Mouse (Mus musculus) neutrophil, adult 5-6 weeks (primary cell): ENCODE measurements around the gene Gm5134. TPM values are rescaled to one million over a fixed set of nuclear protein-coding genes. Genes with fewer than 3 reads are reported as not detected.

Experiments used
- ATAC-seq: fragments of 151-379, 151-347 bp; 2 replicates; pipeline ENCODE4 v1.8.0; 2017; ENCODE audit warnings: mild to moderate bottlenecking, moderate TSS enrichment; ENCODE audit not compliant: insufficient number of reproducible peaks, poor library complexity, low FRiP score, severe bottlenecking; ENCODE audit errors: extremely low read depth
- total RNA-seq: library from RNA; stranded (forward); fragments of 200-1000 nt; gene quantifications from 2 replicates; pipeline ENCODE4 v1.2.3, GENCODE M21; 2017

Gm5134 gene
- total RNA-seq, 1 experiment from 2014 or later = 0.81 TPM

- ATAC-seq = no peak
These were observed 16.3 kb upstream of the Gm5134 start for GRCm38 (mm10) chr10:75937851-75938643.

- no peak for ATAC-seq
These were observed 14.7 kb upstream of the Gm5134 start for GRCm38 (mm10) chr10:75939481-75940234.

- no peak for ATAC-seq
These were observed 13.8 kb upstream of the Gm5134 start, which contains the start of gene Gm867 for GRCm38 (mm10) chr10:75940520-75940919. Gm867 (minus strand) TSS chr10:75940672.

- no peak for ATAC-seq
These were observed 13.1 kb upstream of the Gm5134 start for GRCm38 (mm10) chr10:75941042-75941824.

- ATAC-seq = no peak
These were observed 11.4 kb upstream of the Gm5134 start, which contains the start of gene Vpreb3 for GRCm38 (mm10) chr10:75942736-75943477. Vpreb3 (plus strand) TSS chr10:75943057.

GRCm38 (mm10) chr10:75944066-75944772 lies 10.1 kb upstream of the Gm5134 start:
- ATAC-seq = no peak

GRCm38 (mm10) chr10:75945213-75945612 lies 9.1 kb upstream of the Gm5134 start:
- ATAC-seq = no peak

GRCm38 (mm10) chr10:75945896-75946295 lies 8.4 kb upstream of the Gm5134 start:
- no peak for ATAC-seq

- ATAC-seq = peak; percentile 51; the same call in 1 of the 2 replicates
These were observed 6.2 kb upstream of the Gm5134 start for GRCm38 (mm10) chr10:75948079-75948478.

GRCm38 (mm10) chr10:75949053-75950045 lies 5.0 kb upstream of the Gm5134 start:
- peak; percentile 74 for ATAC-seq

GRCm38 (mm10) chr10:75950791-75951210 lies 3.5 kb upstream of the Gm5134 start:
- ATAC-seq = no peak

GRCm38 (mm10) chr10:75951424-75952050 lies 2.8 kb upstream of the Gm5134 start:
- ATAC-seq = 0 out of 2 replicates have a peak, but pooled peaks have one; percentile 18

- ATAC-seq = no peak
These were observed 19.5 kb downstream of the Gm5134 start for GRCm38 (mm10) chr10:75973846-75974245.

- no peak for ATAC-seq
These were observed 20.9 kb downstream of the Gm5134 start for GRCm38 (mm10) chr10:75975216-75975615.

- ATAC-seq = peak; percentile 27; the same call in 1 of the 2 replicates
These were observed 24.0 kb downstream of the Gm5134 start for GRCm38 (mm10) chr10:75978119-75978834.

- no peak for ATAC-seq
These were observed 24.5 kb downstream of the Gm5134 start for GRCm38 (mm10) chr10:75978835-75979157.
